Mouse (Mus musculus): ENCODE results near the gene Kiz.

The Kiz gene

DNA sequence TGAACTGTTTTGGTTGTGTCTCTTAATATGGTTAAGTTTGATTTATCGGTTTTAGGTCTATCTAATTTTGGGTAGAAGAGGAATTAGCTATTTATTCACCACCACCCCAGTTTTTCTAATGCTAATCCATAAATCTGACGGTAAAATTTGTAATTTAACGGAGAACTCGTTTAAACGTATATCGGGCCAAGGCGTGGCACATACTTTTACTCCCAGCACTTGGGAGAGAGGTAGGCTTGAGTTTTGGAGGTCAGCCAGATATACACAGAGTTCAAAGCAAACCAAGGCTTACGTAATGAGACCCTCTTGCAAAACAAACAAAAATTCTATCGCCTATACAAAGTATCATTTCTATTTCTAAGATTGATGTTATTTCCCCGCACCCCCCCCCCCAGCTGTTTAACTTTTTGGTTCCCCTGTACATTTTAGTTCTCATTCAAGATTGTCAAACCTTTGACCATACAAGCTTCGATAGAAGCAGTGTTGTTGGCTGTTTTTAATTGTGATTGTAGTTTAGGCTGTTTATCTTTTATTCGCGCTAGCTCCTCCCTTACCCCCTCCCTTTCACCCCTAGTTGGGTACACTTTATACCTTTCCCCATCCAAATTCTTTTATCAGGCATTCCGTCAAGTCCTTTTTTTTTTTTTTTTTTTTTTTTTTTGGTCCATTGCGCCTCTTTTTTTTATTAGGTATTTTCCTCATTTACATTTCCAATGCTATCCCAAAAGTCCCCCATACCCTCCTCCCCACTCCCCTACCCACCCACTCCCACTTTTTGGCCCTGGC, 158.6 kb downstream of the Kiz start:
- in situ Hi-C loops (cut with MboI; ENCODE audit: low pct_unique_long_range_greater_than_20kb in 1 of 2, low sequenced_read_pairs in 2 of 2, unreplicated experiment in 1 of 2) = no loop called here
